Mouse (Mus musculus) C2C12 (cell line): ENCODE data around the gene Abhd12b.

ENCODE experiments used
- CEBPB ChIP-seq: IDR thresholded peaks from one replicate; pipeline ENCODE4 v1.6.1; 2011; ENCODE audit warnings: low read depth, mild to moderate bottlenecking, control low read depth, moderate library complexity
- CTCF ChIP-seq: IDR thresholded peaks from one replicate; pipeline ENCODE4 v1.5.1; 2011; ENCODE audit not compliant: control insufficient read depth, insufficient read depth, insufficient read length
- MAX ChIP-seq: IDR thresholded peaks from one replicate; pipeline ENCODE4 v1.6.1; 2011; ENCODE audit warnings: mild to moderate bottlenecking, control low read depth
- MYOG ChIP-seq: IDR thresholded peaks from one replicate; pipeline ENCODE4 v1.6.1; 2011; ENCODE audit not compliant: control insufficient read depth, insufficient read length; ENCODE audit errors: extremely low read depth
- USF1 ChIP-seq: IDR thresholded peaks from one replicate; pipeline ENCODE4 v1.6.1; 2011; ENCODE audit warnings: low read depth, mild to moderate bottlenecking, control low read depth, moderate library complexity

GRCm38 (mm10) chr12:70111117-70111366, 42.9 kb upstream of the Abhd12b start:
- TF ChIP-seq CTCF (no peak), MYOG (no peak), MAX (no peak), CEBPB (no peak), USF1 (no peak)
